Mouse (Mus musculus) left cerebral cortex, adult 18-20 months (tissue): Measurements from ENCODE around the gene Tlr13. TPM values are rescaled to one million over a fixed set of nuclear protein-coding genes. Genes with fewer than 3 reads are reported as not detected.

Source experiments
- DNase-seq, 2 experiments: peaks; one replicate each; pipeline ENCODE4 v3.0.0; 2021 to 2022; ENCODE audit warnings: low spot score in 2 of 2, mixed read lengths in 1 of 2
- long read RNA-seq, 2 experiments: library from polyadenylated mRNA; stranded (forward); transcript quantifications; one replicate each; pipeline ENCODE4 v2.0.0; 2021
- total RNA-seq, 2 experiments: library from RNA; stranded (reverse); gene quantifications; 2 replicates each; pipeline ENCODE4 v1.2.3; 2021

Gene Tlr13
- 1 to 10 TPM in 1 of 2 experiments, under 1 TPM in 1; 1.00 to 1.2 TPM for total RNA-seq
- long read RNA-seq, experiment 1, partial matches to known transcripts = 0 of 1 reads
- long read RNA-seq, experiment 1, other reads (novel, unspliced or antisense) = 1 of 1 reads
- long read RNA-seq, experiment 2 = 0 reads

- no peak for DNase-seq
Measured at GRCm38 (mm10) chrX:106142936-106143335, at the start of gene Tlr13. Gene Tlr13 (plus strand): TSS chrX:106143204.

GRCm38 (mm10) chrX:106105464-106105863 is 37.5 kb upstream of the Tlr13 start:
- DNase-seq = peak; percentile 5 to 10

- no peak for DNase-seq
Measured at GRCm38 (mm10) chrX:106113881-106114280, 29.1 kb upstream of the Tlr13 start.

GRCm38 (mm10) chrX:106114674-106115073 is 28.3 kb upstream of the Tlr13 start:
- DNase-seq = no peak

- no peak for DNase-seq
Measured at GRCm38 (mm10) chrX:106122823-106123222, 20.2 kb upstream of the Tlr13 start.

GRCm38 (mm10) chrX:106128283-106128682 is 14.7 kb upstream of the Tlr13 start:
- no peak for DNase-seq

- DNase-seq = no peak
Measured at GRCm38 (mm10) chrX:106129877-106130276, 13.1 kb upstream of the Tlr13 start.

GRCm38 (mm10) chrX:106134916-106135315 is 8.1 kb upstream of the Tlr13 start:
- DNase-seq = no peak

- DNase-seq = no peak
Measured at GRCm38 (mm10) chrX:106135484-106135883, 7.5 kb upstream of the Tlr13 start.

- no peak for DNase-seq
Measured at GRCm38 (mm10) chrX:106135916-106136575, 7.0 kb upstream of the Tlr13 start.

GRCm38 (mm10) chrX:106139309-106140070 is 3.5 kb upstream of the Tlr13 start:
- DNase-seq = no peak

GRCm38 (mm10) chrX:106148185-106148584 is 5.2 kb downstream of the Tlr13 start:
- DNase-seq = no peak

- DNase-seq = no peak
Measured at GRCm38 (mm10) chrX:106149460-106149859, 6.5 kb downstream of the Tlr13 start.

- no peak for DNase-seq
Measured at GRCm38 (mm10) chrX:106154180-106154586, 11.2 kb downstream of the Tlr13 start.

GRCm38 (mm10) chrX:106155892-106156291 is 12.9 kb downstream of the Tlr13 start:
- DNase-seq = no peak

- no peak for DNase-seq
Measured at GRCm38 (mm10) chrX:106163995-106164394, 21.0 kb downstream of the Tlr13 start.

GRCm38 (mm10) chrX:106164555-106164954 is 21.6 kb downstream of the Tlr13 start:
- DNase-seq = no peak

- no peak for DNase-seq
Measured at GRCm38 (mm10) chrX:106165089-106165488, 22.1 kb downstream of the Tlr13 start.

GRCm38 (mm10) chrX:106171106-106171852 is 28.3 kb downstream of the Tlr13 start:
- peak; percentile 72 to 77 for DNase-seq

- no peak for DNase-seq
Measured at GRCm38 (mm10) chrX:106171853-106172154, 28.8 kb downstream of the Tlr13 start.

GRCm38 (mm10) chrX:106176331-106176730 is 33.3 kb downstream of the Tlr13 start:
- DNase-seq = no peak

- no peak for DNase-seq
Measured at GRCm38 (mm10) chrX:106184279-106184678, 41.3 kb downstream of the Tlr13 start.
